Mouse (Mus musculus) spleen, adult 2 months (tissue): ENCODE measurements around the gene Ctnnd2.

Source experiments
- CTCF ChIP-seq: fragments of 200-500 bp; IDR thresholded peaks from 2 replicates; pipeline ENCODE4 v1.5.1; 2011; ENCODE audit warnings: mild to moderate bottlenecking, inconsistent platforms; ENCODE audit not compliant: insufficient read depth, insufficient read length, insufficient replicate concordance; ENCODE audit errors: extremely low read depth
- POLR2A ChIP-seq: fragments of 200-500 bp; IDR thresholded peaks from 2 replicates; pipeline ENCODE4 v1.6.1; 2011; ENCODE audit warnings: low read depth, low read length, inconsistent platforms

DNA sequence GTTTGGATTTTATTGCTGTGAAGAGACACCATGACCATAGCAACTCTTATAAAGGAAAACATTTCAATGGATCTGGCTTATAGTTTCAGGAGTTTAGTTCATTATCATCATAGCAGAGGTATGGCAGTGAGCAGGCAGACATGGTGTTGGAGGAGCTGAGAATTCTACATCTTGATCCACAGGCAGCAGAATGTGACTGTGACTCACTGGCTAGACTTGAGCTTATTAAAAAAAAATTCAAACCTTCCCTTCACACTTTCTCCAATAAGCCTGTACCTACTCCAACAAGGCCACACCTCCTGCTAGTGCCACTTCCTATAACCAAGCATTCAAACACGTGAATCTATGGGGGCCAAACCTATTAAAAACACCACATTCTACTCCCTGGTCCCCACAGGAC, 703.1 kb downstream of the Ctnnd2 start:
- TF ChIP-seq CTCF (no peak), POLR2A (no peak)
